1 mouse cellular context compared by ENCODE assay signal in genomic region chr7:25679971-25680370, GRCm38 (mm10).
TF ChIP-seq lines count a peak whose summit lies in the region.

No protein-coding gene starts in this region.

TF ChIP-seq in CH12.LX, 34 proteins besides CTCF, POLR2A, EP300 and RAD21 (continued from another document):
- TF ChIP-seq ETS1 (conservative IDR thresholded peaks at IDR 0.05; ENCODE audit: low read depth, low read length) = no peak
- TF ChIP-seq CHD2 (IDR thresholded peaks at IDR 0.05; ENCODE audit: low read length) = no peak
- TF ChIP-seq NELFE (IDR thresholded peaks at IDR 0.05; ENCODE audit: low read depth, low read length) = no peak
- no peak for TF ChIP-seq NRF1 (IDR thresholded peaks at IDR 0.05; ENCODE audit: low read depth, low read length)
- TF ChIP-seq UBTF (IDR thresholded peaks at IDR 0.05; ENCODE audit: low read depth, low read length) = no peak
- no peak for TF ChIP-seq CHD1 (IDR thresholded peaks at IDR 0.05; ENCODE audit: low read depth, low read length)
- TF ChIP-seq HCFC1 (IDR thresholded peaks at IDR 0.05; ENCODE audit: low read depth, low read length) = no peak
- TF ChIP-seq KAT2A (IDR thresholded peaks at IDR 0.05; ENCODE audit: insufficient replicate concordance, low read length) = no peak
- no peak for TF ChIP-seq MYC (IDR thresholded peaks at IDR 0.05; ENCODE audit: low read depth, low read length)
- no peak for TF ChIP-seq MAZ (IDR thresholded peaks at IDR 0.05; ENCODE audit: low read depth, low read length)
